Mouse (Mus musculus): ENCODE results near the gene Dip2a.

DNA sequence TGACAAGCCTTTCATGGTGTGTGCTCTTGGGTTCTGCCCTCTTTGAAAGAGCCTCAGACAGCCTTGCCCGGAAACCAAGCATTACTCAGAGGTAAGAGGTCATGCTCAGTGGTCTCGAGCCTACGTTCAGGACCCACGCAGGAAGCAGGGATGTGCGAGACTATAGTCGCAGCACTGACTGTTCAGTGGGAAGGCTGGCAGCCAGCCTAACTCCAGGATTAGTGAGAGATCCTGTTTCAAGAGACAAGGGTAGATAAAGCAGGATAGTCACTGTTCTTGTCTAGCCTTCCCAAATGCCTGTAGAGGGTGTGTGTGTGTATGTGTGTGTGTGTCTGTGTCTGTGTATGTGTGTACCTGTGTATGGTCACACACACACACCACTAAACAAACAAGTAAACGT lies 28.9 kb downstream of the Dip2a start:
- no peak for TF ChIP-seq CTCF (IDR thresholded peaks at IDR 0.05; ENCODE audit: low read depth, low read length)
- no peak for TF ChIP-seq POLR2A (IDR thresholded peaks at IDR 0.05; ENCODE audit: extremely low read depth, insufficient read depth, low read length)
